Mouse (Mus musculus): ENCODE results near the gene Nup93. TPM values are rescaled to one million over a fixed set of nuclear protein-coding genes. Genes with fewer than 3 reads are reported as not detected.

Gene Nup93
- total and polyA plus RNA-seq, 3 experiments, result 46.0 to 99.6 (median 88.3) TPM

DNA sequence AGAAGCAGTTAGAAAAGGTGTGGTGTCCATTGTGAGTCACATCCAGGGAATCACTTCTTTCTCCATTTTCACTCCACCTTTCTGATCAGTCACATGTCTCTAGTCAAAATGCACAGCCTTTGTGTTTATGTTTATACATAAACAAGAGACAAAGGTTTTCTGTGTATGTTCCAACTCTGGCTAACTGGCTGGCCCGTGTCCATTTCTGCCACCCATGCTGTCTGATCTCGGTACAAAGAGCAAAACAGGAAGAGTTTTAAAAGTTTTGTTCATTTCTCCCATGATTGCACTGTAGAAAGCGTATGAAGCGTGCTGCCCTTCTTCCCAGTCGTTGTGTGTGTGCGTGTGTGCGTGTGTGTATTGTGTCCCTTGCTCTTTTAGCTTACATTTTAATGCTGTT, 69.8 kb downstream of the Nup93 start:
- no peak for DNase-seq (ENCODE audit: extremely low read depth)
- in situ Hi-C loops (cut with MboI; ENCODE audit: low pct_ligation_motif_present, low pct_unique_long_range_greater_than_20kb, low sequenced_read_pairs) (no loop called here), dilution Hi-C loops (cut with MboI; ENCODE audit: extremely low pct_ligation_motif_present, extremely low pct_unique_long_range_greater_than_20kb, low sequenced_read_pairs) (no loop called here)
- TF ChIP-seq RCOR1 (conservative IDR thresholded peaks at IDR 0.05; ENCODE audit: low read depth, low read length) (no peak), MAFK (IDR thresholded peaks at IDR 0.05; ENCODE audit: insufficient replicate concordance, low read length) (no peak), MYC (IDR thresholded peaks at IDR 0.05; ENCODE audit: low read depth, low read length) (no peak), ETS1 (conservative IDR thresholded peaks at IDR 0.05; ENCODE audit: low read depth, low read length) (no peak), ZMIZ1 (IDR thresholded peaks at IDR 0.05; ENCODE audit: low read depth, low read length) (no peak), CTCF (conservative IDR thresholded peaks at IDR 0.05 in 1 of 2, IDR thresholded peaks at IDR 0.05 in 1 of 2; ENCODE audit: low read depth in 2 of 2, low read length in 2 of 2) (no peak), USF2 (conservative IDR thresholded peaks at IDR 0.05; ENCODE audit: low read depth, low read length) (no peak), TBP (conservative IDR thresholded peaks at IDR 0.05; ENCODE audit: low read depth, low read length) (no peak), ELF1 (IDR thresholded peaks at IDR 0.05; ENCODE audit: low read depth, low read length) (no peak), CHD1 (IDR thresholded peaks at IDR 0.05; ENCODE audit: low read depth, low read length) (no peak), ZNF384 (IDR thresholded peaks at IDR 0.05; ENCODE audit: low read depth, low read length) (no peak), NELFE (IDR thresholded peaks at IDR 0.05; ENCODE audit: low read depth, low read length) (no peak), BHLHE40 (IDR thresholded peaks at IDR 0.05; ENCODE audit: low read depth, low read length) (no peak), CHD2 (IDR thresholded peaks at IDR 0.05; ENCODE audit: low read length) (no peak), POLR2AphosphoS2 (IDR thresholded peaks at IDR 0.05; ENCODE audit: low read depth, low read length) (no peak)
- Histone ChIP-seq H3K36me3 (replicated peaks in 1 of 2; ENCODE audit: control insufficient read depth in 1 of 2, insufficient read depth in 1 of 2, low read length in 1 of 2) (peaks cover 7 to 46% of the 10 kb centered on the region in 2 experiments), H3K9me3 (replicated peaks; ENCODE audit: low read length) (no peaks in the 10 kb centered on the region), H3K4me3 (replicated peaks in 1 of 3; ENCODE audit: low read depth in 2 of 3, low read length in 2 of 3, poor library complexity in 1 of 3) (no peak overlapping the region), H3K4me1 (ENCODE audit: control insufficient read depth in 1 of 2, insufficient read depth in 2 of 2) (peaks cover 0 to 13% of the 10 kb centered on the region in 2 experiments; a peak in 2 of 4 replicates), H3K4me2 (ENCODE audit: insufficient read depth, low read depth, poor library complexity, severe bottlenecking) (no peak overlapping the region), H3K27ac (ENCODE audit: insufficient read depth, low read depth) (no peak overlapping the region), H3K27me3 (replicated peaks) (no peaks in the 10 kb centered on the region), H3K79me2 (replicated peaks; ENCODE audit: control insufficient read depth, extremely low read depth, insufficient read depth, poor library complexity, severe bottlenecking) (0 out of 2 replicates have a peak, but pooled peaks cover 2% of the 10 kb centered on the region), H3K9ac (ENCODE audit: insufficient read depth, low read depth) (no peak overlapping the region)

DNA sequence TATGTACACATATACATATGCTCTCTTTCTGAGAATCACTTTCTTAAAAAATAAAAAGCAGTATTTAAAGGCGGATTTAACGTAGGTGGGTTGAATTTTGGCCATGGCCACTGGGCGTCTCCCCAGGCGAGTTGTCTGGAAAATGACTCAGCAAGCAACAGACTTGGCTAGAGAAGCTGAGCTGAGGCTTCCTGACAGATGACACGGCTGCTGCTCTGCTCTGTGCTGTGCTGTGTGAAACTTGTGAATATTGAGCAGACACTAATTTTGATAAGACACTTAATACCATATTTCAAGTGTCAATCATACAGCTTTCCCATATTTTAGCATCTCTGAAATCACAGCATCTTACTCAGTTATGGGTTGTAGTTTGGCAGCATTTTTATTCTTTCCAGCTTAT, 76.2 kb downstream of the Nup93 start:
- H3K4me3 ChIP-seq (replicated peaks in 1 of 3; ENCODE audit: low read depth in 2 of 3, low read length in 2 of 3, poor library complexity in 1 of 3), result no peak overlapping the region
- H3K36me3 ChIP-seq (replicated peaks in 1 of 2; ENCODE audit: control insufficient read depth in 1 of 2, insufficient read depth in 1 of 2, low read length in 1 of 2), result peaks cover 29 to 77% of the 10 kb centered on the region in 2 experiments
- TF ChIP-seq MEF2A (IDR thresholded peaks at IDR 0.05; ENCODE audit: borderline replicate concordance, low read depth, low read length) (no peak), GABPA (IDR thresholded peaks at IDR 0.05; ENCODE audit: insufficient replicate concordance, low read depth, low read length) (no peak), MXI1 (IDR thresholded peaks at IDR 0.05; ENCODE audit: low read depth, low read length) (no peak), CHD1 (IDR thresholded peaks at IDR 0.05; ENCODE audit: low read depth, low read length) (no peak), E2F4 (IDR thresholded peaks at IDR 0.05; ENCODE audit: insufficient replicate concordance, low read depth, low read length) (no peak), MAX (IDR thresholded peaks at IDR 0.05; ENCODE audit: low read length) (no peak), JUN (IDR thresholded peaks at IDR 0.05; ENCODE audit: insufficient read depth, low read depth, low read length) (no peak), KAT2A (IDR thresholded peaks at IDR 0.05; ENCODE audit: insufficient replicate concordance, low read length) (no peak), ZC3H11A (IDR thresholded peaks at IDR 0.05; ENCODE audit: low read depth, low read length) (no peak), MAZ (IDR thresholded peaks at IDR 0.05; ENCODE audit: low read depth, low read length) (no peak), SMC3 (IDR thresholded peaks at IDR 0.05; ENCODE audit: low read depth, low read length) (no peak), CHD2 (IDR thresholded peaks at IDR 0.05; ENCODE audit: low read length) (no peak), HCFC1 (IDR thresholded peaks at IDR 0.05; ENCODE audit: low read depth, low read length) (no peak), UBTF (IDR thresholded peaks at IDR 0.05; ENCODE audit: low read depth, low read length) (no peak)
- dilution Hi-C loops (cut with MboI; ENCODE audit: extremely low pct_ligation_motif_present, extremely low pct_unique_long_range_greater_than_20kb, low sequenced_read_pairs), result no loop called here
- H3K27ac ChIP-seq (ENCODE audit: insufficient read depth, low read depth), result no peak overlapping the region
- H3K27me3 ChIP-seq (replicated peaks), result no peaks in the 10 kb centered on the region
- no peak for DNase-seq (ENCODE audit: extremely low read depth)
- H3K9ac ChIP-seq (ENCODE audit: insufficient read depth, low read depth), result no peak overlapping the region
- no peaks in the 10 kb centered on the region for H3K79me2 ChIP-seq (replicated peaks; ENCODE audit: control insufficient read depth, extremely low read depth, insufficient read depth, poor library complexity, severe bottlenecking)
- H3K9me3 ChIP-seq (replicated peaks; ENCODE audit: low read length), result no peaks in the 10 kb centered on the region
- in situ Hi-C loops (cut with MboI; ENCODE audit: low pct_ligation_motif_present, low pct_unique_long_range_greater_than_20kb, low sequenced_read_pairs), result no loop called here
- H3K4me2 ChIP-seq (ENCODE audit: insufficient read depth, low read depth, poor library complexity, severe bottlenecking), result no peak overlapping the region
- H3K4me1 ChIP-seq (ENCODE audit: control insufficient read depth in 1 of 2, insufficient read depth in 2 of 2), result peaks cover 2 to 5% of the 10 kb centered on the region in 2 experiments; a peak in 1 of 4 replicates
